Mouse (Mus musculus) gonadal fat pad, adult 2 months (tissue): ENCODE results near the gene Clspn. TPM values are rescaled to one million over a fixed set of nuclear protein-coding genes. Genes with fewer than 3 reads are reported as not detected.
"Not testable (repeated sequence)": the region's sequence is repeated elsewhere in the genome, so short reads cannot be mapped to it uniquely, and the experiment has no call there.

Experiments used
- DNase-seq: peaks from one replicate; pipeline ENCODE4 v3.0.0-alpha.2; 2012; ENCODE audit warnings: low read depth
- polyA plus RNA-seq: library from polyadenylated mRNA; depleted of rRNA; stranded (reverse); fragments of >200 nt; gene quantifications from 2 replicates; pipeline ENCODE4 v1.2.3, GENCODE M21; 2012; rRNA removed

Clspn gene
- polyA plus RNA-seq, result 0.24 and 0.47 TPM in 2 replicates

DNA sequence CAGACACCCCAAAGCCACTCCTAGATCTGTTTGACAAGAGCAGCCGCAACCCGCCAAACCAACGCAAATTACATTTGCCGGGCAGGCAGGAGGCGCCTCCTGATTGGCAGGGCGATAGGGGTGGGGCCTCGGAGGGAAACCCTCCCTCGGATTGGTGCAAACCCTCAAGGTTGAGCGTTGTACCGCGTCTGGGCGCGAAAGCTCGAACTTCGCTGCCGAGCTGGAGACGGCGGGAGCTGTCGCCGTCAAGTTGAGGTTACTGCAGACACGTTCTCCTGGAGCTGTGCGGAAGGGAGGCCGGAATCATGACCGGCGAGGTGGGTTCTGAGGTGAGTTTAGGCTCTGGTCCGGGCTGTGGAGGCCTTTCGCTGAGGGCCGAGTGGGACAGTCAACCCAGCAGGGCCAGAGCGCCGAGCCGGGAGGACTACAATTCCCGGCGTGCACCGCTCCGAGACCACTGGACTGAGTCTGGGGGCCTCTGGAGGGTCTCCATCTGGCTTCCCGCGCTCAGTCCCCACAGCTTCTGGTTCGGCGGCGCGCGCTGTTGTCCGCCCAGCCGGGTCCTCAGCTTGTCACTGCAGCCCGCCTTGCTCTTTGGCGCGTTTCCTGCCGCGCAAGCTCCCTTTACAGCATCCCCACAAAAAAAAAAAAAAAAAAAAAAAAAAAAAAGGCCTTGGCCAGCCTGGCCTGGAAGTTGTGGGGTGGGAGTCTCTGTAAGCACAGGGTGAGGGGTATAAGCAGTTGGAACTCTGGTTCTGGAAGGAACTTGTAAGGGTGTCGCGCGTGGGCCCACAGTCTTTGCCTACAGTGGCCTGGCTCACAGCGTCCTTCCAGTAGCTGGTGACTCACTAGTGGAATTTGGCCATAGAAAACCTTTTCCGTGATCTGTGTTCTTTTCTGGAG is at the start of gene Clspn:
Gene Clspn (plus strand): TSS at position 127 of the 903 bp plus-strand sequence.
- no peak for DNase-seq

- DNase-seq, result peak; percentile 86
Observed at GRCm38 (mm10) chr4:126508110-126508899, 48.4 kb upstream of the Clspn start.

DNA sequence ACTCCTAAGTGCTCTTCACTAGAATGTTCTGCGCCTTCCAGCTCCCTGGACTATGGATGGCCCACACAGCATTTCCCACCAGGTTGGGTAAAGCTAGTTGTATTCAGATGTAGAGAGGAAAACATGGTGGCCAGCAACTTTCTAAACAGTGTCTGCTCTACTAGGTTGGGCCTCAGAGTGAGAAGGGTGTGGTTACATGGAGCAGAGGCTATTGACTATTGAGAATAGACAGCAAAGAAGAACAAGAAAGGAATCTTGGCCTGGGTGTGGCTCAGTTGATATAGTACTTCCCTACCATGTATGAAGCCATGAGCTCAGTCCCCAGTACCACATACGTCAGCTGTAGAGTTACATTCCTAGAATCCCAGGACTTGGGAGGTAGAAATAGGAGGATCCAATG is 47.7 kb upstream of the Clspn start:
- DNase-seq, result no peak

GRCm38 (mm10) chr4:126511013-126511412 is 45.7 kb upstream of the Clspn start:
- DNase-seq, result no peak

DNA sequence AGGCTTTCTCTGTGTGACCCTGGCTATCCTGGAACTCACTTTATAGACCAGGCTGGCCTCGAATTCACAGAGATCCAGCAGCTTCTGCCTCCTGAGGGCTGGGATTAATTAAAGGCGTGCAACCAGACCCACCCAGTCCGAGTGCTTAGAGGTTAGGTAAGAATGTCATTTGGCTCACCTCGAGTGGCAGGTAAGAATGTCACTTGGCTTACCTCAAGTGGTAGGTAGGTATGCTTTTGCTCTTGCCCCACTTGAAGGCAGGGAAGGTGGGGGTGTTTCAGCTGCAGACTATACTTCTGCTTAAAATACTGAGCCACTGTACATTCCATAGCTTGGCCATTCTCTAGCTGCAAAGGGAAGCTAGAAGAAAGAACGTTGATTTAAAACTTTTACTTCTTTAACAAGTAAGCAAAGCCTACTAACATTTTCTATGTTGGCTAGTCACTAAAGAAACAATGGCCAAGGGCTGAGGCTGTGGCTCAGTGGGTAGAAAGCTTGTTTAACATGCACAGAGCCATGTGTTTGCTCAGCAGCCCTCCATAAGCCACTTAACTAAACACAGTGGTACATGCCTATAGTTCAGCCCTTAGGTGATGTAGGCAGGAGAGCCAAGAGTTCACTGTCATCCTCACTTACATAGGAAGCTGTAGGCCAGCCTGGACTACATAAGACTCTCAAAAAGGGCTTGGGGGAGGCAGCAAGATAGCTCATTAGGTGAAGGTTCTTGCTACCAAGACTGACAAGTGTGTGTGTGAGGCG is 44.2 kb upstream of the Clspn start:
- no peak for DNase-seq

GRCm38 (mm10) chr4:126526164-126526563 is 30.6 kb upstream of the Clspn start:
- no peak for DNase-seq

GRCm38 (mm10) chr4:126526828-126527227 is 29.9 kb upstream of the Clspn start:
- DNase-seq, result no peak

GRCm38 (mm10) chr4:126532292-126532691 is 24.4 kb upstream of the Clspn start:
- no peak for DNase-seq

DNA sequence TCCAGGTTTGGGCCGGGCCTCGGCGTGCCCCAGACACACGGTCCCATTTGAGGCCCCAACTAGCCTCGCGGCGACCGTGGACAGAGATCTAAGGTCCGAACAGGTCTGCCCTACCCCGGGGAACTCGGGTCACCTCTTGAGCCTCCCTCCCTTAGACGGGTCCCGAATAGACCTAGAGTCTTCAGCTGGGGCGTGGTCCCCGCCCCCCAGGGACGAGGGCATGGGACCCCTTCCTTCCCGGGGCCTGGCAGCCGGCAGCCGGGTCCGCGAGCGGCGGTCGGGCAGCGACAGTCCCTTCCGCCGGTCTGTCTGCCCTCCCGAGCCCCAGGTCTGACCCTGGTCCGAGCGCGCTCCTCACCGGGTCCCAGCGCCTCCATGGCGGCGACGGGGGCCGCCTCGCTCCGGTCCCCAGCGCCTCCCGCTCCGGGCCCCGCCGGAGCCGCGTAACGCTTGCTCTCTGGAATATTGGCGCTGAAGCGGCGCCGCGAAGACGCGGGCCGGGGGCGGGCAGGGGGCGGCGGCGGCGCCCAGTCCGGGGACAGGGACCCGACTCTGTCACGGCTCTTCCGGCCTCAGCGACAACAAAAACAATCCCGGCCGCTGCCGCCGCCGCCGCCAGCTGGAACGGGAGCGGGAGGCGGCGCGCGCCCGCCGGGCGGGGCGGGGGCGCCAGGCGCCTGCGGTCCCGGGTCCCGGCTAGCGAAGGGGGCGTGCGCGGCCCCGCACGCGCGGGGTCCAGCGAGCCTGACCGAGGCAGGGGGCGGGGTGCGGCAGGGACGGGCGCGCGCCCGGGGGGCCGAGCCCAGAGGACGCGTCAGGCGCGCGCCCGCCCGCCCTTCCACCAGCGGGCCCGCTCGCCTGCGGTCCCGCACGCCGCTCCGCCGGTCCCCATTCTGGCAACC is 23.7 kb upstream of the Clspn start, which contains the start of gene Ago4:
Gene Ago4 (minus strand): TSS at position 646 of the 902 bp plus-strand sequence.
- no peak for DNase-seq

- DNase-seq, result no peak
Observed at GRCm38 (mm10) chr4:126533729-126534070, 23.0 kb upstream of the Clspn start.

- not testable (repeated sequence) for DNase-seq
Observed at GRCm38 (mm10) chr4:126535631-126536030, 21.1 kb upstream of the Clspn start.

GRCm38 (mm10) chr4:126536865-126537264 is 19.9 kb upstream of the Clspn start:
- no peak for DNase-seq

GRCm38 (mm10) chr4:126540487-126541071 is 16.2 kb upstream of the Clspn start:
- DNase-seq, result no peak

DNA sequence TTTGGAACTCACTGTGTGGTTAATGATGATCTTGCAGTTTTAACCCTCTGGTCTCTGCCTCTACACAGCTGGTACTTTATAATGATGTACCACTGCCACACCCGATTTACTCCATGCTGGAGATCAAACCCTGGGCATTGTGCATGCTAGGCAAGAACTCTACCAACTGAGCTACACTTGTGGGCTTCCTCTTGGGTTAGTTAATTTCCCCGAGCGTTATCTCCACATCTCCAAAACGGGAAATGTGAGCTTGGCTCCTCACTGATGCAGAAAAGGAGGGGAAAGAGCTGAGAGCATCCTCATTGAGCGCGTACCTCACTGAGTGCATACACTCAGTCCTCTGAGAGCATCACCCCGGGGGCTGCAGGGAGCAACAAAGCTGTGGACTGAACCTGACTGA is 13.9 kb upstream of the Clspn start:
- DNase-seq, result no peak

GRCm38 (mm10) chr4:126545016-126545415 is 11.7 kb upstream of the Clspn start:
- no peak for DNase-seq

- no peak for DNase-seq
Observed at GRCm38 (mm10) chr4:126545703-126546102, 11.0 kb upstream of the Clspn start.

GRCm38 (mm10) chr4:126546183-126546582 is 10.6 kb upstream of the Clspn start:
- no peak for DNase-seq

- DNase-seq, result no peak
Observed at GRCm38 (mm10) chr4:126552136-126552535, 4.6 kb upstream of the Clspn start.

DNA sequence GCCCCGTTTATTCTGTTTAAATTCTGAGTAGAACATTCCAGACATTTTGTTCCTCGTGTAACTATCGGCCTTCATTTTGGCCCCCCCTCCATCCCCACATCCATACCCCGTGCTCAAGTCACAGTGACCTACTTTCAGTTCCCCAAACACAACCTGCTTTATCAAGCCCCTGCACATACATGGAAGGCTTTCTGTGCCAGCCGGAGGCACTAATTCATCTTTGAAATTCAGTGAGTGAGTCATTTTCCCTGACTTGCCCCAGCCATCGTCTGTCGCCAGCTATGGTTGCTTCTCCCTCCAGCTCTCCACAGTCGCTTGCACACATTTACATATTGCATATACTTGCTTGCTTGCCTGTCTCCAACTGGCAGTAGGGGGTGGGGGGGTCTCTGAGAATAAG is 3.6 kb upstream of the Clspn start:
- DNase-seq, result no peak

DNA sequence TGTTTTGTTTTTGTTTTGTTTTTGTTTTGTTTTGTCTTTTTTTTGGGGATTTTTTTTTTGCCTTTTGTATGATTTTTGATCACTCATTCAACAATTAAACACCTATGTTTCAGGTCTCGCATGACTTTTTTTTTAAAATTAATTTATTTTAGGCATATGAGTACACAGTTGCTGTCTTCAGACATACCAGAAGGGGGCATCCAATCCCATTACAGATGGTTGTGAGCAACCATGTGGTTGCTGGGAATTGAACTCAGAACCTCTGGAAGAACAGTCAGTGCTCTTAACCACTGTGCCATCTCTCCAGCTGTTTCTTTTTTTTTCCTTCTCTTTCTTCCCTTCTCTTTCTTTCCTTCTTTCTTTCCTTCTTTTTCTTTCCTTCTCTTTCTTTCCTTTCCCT is 3.0 kb upstream of the Clspn start:
- DNase-seq, result no peak

- DNase-seq, result no peak
Observed at GRCm38 (mm10) chr4:126554462-126554861, 2.3 kb upstream of the Clspn start.
